Mouse (Mus musculus): Measurements from ENCODE around the gene Rgs3.

The Rgs3 gene

GRCm38 (mm10) chr4:62629905-62630304 lies 70.3 kb downstream of the Rgs3 start:
- DNase-seq = no peak

- no peak for DNase-seq
These were observed 73.6 kb downstream of the Rgs3 start for GRCm38 (mm10) chr4:62633243-62633642.

GRCm38 (mm10) chr4:62634054-62634591 lies 74.5 kb downstream of the Rgs3 start:
- DNase-seq = no peak

GRCm38 (mm10) chr4:62634840-62635239 lies 75.2 kb downstream of the Rgs3 start:
- no peak for DNase-seq

- DNase-seq = no peak
These were observed 76.4 kb downstream of the Rgs3 start for GRCm38 (mm10) chr4:62636047-62636446.

GRCm38 (mm10) chr4:62637856-62638604 lies 78.4 kb downstream of the Rgs3 start:
- no peak for DNase-seq

- no peak for DNase-seq
These were observed 81.0 kb downstream of the Rgs3 start for GRCm38 (mm10) chr4:62640496-62641229.

GRCm38 (mm10) chr4:62641230-62641589 lies 81.6 kb downstream of the Rgs3 start:
- no peak for DNase-seq

GRCm38 (mm10) chr4:62641656-62642055 lies 82.0 kb downstream of the Rgs3 start:
- DNase-seq = no peak

- no peak for DNase-seq
These were observed 83.8 kb downstream of the Rgs3 start for GRCm38 (mm10) chr4:62643401-62643800.

GRCm38 (mm10) chr4:62644031-62644793 lies 84.6 kb downstream of the Rgs3 start:
- no peak for DNase-seq

- no peak for DNase-seq
These were observed 87.1 kb downstream of the Rgs3 start for GRCm38 (mm10) chr4:62646556-62647248.

- DNase-seq = no peak
These were observed 89.2 kb downstream of the Rgs3 start for GRCm38 (mm10) chr4:62648848-62649247.

GRCm38 (mm10) chr4:62649536-62650230 lies 90.0 kb downstream of the Rgs3 start:
- DNase-seq = no peak

- DNase-seq = no peak
These were observed 91.6 kb downstream of the Rgs3 start for GRCm38 (mm10) chr4:62651179-62651760.

GRCm38 (mm10) chr4:62652215-62652614 lies 92.6 kb downstream of the Rgs3 start:
- no peak for DNase-seq

- DNase-seq = no peak
These were observed 93.5 kb downstream of the Rgs3 start for GRCm38 (mm10) chr4:62652921-62653757.

- no peak for DNase-seq
These were observed 94.4 kb downstream of the Rgs3 start for GRCm38 (mm10) chr4:62653922-62654661.

GRCm38 (mm10) chr4:62659264-62659663 lies 99.6 kb downstream of the Rgs3 start:
- peak; percentile 76 for DNase-seq
